Mouse (Mus musculus) brown adipose tissue, adult 24 weeks (tissue): Measurements from ENCODE around the gene Banp. TPM values are rescaled to one million over a fixed set of nuclear protein-coding genes. Genes with fewer than 3 reads are reported as not detected.

Source experiments
- H3K27ac ChIP-seq: fragments of 200-500 bp; replicated peaks from 2 replicates; pipeline ENCODE4 v1.5.1; 2012; ENCODE audit warnings: low read depth, mild to moderate bottlenecking, low read length
- H3K4me1 ChIP-seq: fragments of 200-500 bp; 2 replicates; pipeline ENCODE4 v1.6.1; 2012; ENCODE audit warnings: low read length, mixed read lengths; ENCODE audit not compliant: control insufficient read depth, insufficient read depth, insufficient read length
- H3K4me3 ChIP-seq: fragments of 200-500 bp; 2 replicates; pipeline ENCODE4 v1.5.1; 2012; ENCODE audit warnings: low read depth, mild to moderate bottlenecking, low read length, moderate library complexity; ENCODE audit not compliant: insufficient read depth
- polyA plus RNA-seq: library from polyadenylated mRNA; stranded (reverse); fragments of >200 nt; gene quantifications from 2 replicates; pipeline ENCODE4 v1.2.4, GENCODE M21; 2012; ENCODE audit not compliant: missing spikeins, insufficient read depth, insufficient read length

The Banp gene
- polyA plus RNA-seq, 1 experiment = 2.6 TPM

DNA sequence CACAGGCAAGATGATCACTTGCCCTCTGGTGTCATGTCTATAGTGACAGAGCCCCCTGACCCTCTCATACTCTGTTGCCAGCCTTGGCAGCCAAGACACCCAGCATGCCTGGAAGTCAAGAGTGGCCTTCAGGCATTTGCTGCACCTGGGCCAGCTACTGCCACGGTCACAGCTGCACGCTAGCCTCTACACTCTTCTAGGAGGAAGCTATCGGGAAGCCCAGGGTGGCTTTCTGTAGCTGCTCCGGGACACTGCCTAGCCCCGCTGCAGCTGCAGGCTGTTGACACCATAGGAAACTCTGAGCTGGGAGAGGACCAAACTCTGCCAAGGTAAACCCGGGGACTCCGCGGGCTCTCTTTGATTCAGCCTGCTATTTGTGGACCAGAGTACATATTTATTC lies 36.2 kb upstream of the Banp start:
- Histone ChIP-seq H3K4me1 (no peaks in the 10 kb centered on the region), H3K27ac (no peak overlapping the region), H3K4me3 (no peak overlapping the region)

GRCm38 (mm10) chr8:121919158-121919557 lies 30.4 kb upstream of the Banp start:
- H3K4me1 ChIP-seq = no peaks in the 10 kb centered on the region
- no peak overlapping the region for H3K4me3 ChIP-seq
- H3K27ac ChIP-seq = no peak overlapping the region

DNA sequence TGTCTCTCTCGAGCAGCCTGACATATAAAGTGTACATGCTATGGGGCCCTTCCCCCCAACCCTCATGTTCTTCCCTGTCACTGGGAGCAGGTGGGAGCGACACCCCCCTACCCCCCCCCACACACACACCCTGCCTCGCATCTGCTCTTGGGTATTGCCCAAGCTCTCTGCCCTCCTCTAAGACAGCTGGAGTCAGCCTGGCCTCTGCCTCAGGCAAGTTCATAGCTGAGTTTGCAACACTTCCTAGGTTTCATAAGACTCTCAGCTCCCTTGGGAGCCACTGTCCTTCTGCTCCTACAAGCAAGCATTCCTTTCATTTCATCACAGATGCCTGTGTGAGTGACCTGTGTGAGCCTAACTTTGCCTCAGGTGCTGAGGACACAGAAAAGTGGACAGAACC lies 29.8 kb upstream of the Banp start:
- H3K27ac ChIP-seq = no peak overlapping the region
- H3K4me1 ChIP-seq = no peaks in the 10 kb centered on the region

DNA sequence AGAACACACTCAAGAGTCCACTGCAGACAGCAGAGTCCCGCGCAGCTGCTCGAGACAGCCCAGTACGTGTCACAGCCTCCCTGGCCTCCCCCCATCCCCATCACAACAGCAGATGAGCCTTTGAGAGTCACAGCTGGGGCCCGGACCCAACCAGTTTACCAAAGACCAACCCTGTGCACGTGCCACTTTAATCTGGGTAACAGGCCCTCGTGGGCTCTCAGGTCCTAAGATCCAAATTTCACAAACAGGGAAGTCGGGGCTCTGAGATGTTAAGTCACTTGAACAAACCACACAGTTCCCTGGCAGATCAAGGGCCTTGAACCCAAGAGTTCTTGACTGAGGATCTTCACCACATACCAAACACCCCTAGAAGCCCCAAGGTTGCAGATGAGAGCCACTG lies 28.0 kb upstream of the Banp start:
- H3K4me3 ChIP-seq = no peak overlapping the region
- no peak overlapping the region for H3K27ac ChIP-seq
- no peaks in the 10 kb centered on the region for H3K4me1 ChIP-seq

More for the DNA sequence above, 29.8 kb upstream of the Banp start:
- no peak overlapping the region for H3K4me3 ChIP-seq

DNA sequence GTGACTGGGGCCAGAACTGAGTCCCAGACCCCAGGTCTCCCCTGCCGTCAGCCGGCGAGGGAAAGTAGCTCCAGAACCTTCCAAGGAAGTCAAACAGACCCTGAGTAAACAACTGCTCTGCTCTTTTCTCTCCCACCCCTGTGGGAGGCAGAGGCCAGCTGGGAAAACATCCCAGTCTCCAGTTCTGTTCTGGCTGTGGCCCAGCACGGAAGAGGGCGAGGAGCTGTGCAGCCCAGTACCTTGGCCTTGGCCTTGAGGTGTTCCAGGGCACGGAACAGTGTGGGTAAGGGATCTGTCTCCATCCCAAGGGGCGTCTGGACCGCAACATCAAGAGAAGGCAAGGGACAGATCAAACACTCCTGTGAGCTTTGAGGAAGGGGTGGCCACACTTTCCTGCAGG lies 27.4 kb upstream of the Banp start:
- H3K27ac ChIP-seq = no peak overlapping the region
- H3K4me3 ChIP-seq = no peak overlapping the region
- no peaks in the 10 kb centered on the region for H3K4me1 ChIP-seq

DNA sequence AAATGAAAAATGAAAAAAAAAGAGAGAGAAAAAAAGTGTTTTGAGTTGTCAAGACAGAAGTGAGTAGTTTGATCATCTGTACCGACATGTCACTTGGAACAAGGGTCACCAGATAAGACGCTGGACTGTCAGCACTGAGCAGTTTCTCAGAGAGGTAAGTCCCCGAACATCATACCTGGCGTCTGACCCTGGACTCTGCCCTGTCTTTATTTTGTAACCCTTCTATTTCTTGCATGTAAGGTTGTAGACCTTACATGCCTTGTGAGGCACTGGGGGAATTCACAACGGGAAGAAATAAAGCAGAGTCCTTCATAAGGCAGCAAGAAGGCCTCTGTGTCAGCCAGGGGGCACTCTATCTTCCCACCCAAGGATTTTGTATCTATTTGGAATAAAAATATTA lies 24.9 kb upstream of the Banp start:
- H3K4me3 ChIP-seq = no peak overlapping the region
- no peak overlapping the region for H3K27ac ChIP-seq
- no peaks in the 10 kb centered on the region for H3K4me1 ChIP-seq

GRCm38 (mm10) chr8:121925624-121926023 lies 23.9 kb upstream of the Banp start:
- Histone ChIP-seq H3K4me3 (no peak overlapping the region), H3K4me1 (no peaks in the 10 kb centered on the region), H3K27ac (no peak overlapping the region)

GRCm38 (mm10) chr8:121926266-121926665 lies 23.3 kb upstream of the Banp start:
- H3K4me1 ChIP-seq = no peaks in the 10 kb centered on the region
- H3K27ac ChIP-seq = no peak overlapping the region
- H3K4me3 ChIP-seq = no peak overlapping the region

DNA sequence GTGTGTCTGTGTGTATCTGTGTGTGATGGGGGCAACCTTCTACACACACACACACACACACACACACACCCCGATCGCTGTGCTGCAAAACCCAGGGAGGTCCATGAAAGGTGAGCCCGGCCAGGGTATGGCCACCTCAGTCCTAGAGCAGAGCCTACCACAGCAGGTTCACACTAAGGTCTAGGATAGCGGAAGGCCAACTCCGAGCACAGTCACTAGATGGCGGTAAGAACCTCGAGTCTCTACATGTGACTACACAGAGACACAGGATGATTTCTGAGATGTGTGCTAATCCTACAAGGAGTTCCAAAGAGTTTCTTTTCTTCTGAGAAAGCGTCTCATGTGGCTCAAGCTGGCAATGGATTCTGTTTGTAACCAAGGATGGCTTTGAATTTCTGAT lies 22.2 kb upstream of the Banp start:
- Histone ChIP-seq H3K4me1 (no peaks in the 10 kb centered on the region), H3K27ac (no peak overlapping the region), H3K4me3 (no peak overlapping the region)

DNA sequence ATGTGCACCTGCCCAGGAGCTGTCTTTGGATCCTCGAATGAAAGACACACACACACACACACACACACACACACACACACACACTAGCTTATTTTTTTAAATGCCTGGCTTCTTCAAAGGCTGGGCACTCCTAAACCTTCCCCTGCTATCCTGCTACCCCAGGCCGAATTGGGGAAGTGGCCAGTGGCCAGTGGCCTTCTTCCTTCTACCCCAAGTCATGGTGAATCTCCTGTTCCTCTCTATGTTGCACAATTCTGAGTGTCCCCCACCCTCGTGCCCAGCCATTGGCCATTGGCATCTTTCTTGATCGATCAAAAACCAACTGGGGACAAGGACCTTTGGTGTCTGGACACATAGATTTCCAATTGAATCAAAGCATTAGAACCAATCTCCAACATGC lies 19.5 kb upstream of the Banp start:
- Histone ChIP-seq H3K4me3 (no peak overlapping the region), H3K27ac (no peak overlapping the region), H3K4me1 (peaks cover 4% of the 10 kb centered on the region; the same call in 1 of the 2 replicates)

DNA sequence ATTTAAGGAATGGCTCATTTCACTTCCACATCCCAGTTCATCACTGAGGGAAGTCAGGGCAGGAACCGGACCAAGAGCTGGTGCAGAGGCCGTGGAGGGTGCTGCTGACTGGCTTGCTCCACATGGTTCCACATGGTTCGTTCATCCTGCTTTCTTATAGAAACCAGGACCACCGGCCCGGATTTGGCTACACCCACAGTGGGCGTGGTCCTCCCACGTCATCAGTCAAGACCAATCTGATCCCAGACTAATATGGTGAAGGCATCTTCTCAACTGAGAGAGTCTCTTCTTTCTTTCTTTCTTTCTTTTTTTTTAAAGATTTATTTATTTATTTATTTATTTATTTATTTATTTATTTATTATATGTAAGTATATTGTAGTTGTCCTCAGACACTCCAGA lies 18.0 kb upstream of the Banp start:
- Histone ChIP-seq H3K4me1 (peaks cover 4% of the 10 kb centered on the region; the same call in 1 of the 2 replicates), H3K4me3 (no peak overlapping the region), H3K27ac (no peak overlapping the region)

DNA sequence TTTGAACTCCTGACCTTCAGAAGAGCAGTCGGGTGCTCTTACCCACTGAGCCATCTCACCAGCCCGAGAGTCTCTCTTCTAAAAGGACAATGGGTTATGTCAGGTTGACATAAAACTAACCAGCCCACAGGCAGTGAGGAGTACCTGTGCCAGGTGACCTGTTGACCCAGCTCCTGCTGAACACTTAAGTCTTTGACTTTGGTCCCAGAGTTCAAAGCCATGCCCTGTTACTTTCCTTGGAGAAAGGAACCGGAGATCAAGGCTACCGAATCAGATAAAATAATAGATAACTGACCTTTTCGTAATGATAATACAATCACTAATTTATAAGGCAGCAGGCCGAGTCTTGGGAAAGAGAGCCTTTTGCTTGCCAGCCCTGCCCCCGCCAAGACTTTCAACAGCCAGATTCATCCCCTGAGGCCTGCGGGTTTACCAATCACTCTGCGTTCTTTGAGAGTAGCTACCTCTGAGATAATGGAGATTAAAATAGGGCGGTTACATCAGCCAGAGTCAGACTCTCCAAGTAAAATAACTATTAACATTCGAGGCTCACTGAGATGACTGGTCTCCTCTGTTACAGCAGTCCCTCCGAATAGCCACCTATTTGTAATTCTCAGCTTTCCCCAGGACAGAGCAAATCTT lies 17.4 kb upstream of the Banp start:
- Histone ChIP-seq H3K27ac (peak overlapping the region; percentile 31), H3K4me3 (no peak overlapping the region), H3K4me1 (peaks cover 4% of the 10 kb centered on the region; the same call in 1 of the 2 replicates)

GRCm38 (mm10) chr8:121932668-121933520 lies 16.7 kb upstream of the Banp start:
- no peak overlapping the region for H3K4me3 ChIP-seq
- peak overlapping the region; percentile 31 for H3K27ac ChIP-seq
- H3K4me1 ChIP-seq = peaks cover 4% of the 10 kb centered on the region; the same call in 1 of the 2 replicates

DNA sequence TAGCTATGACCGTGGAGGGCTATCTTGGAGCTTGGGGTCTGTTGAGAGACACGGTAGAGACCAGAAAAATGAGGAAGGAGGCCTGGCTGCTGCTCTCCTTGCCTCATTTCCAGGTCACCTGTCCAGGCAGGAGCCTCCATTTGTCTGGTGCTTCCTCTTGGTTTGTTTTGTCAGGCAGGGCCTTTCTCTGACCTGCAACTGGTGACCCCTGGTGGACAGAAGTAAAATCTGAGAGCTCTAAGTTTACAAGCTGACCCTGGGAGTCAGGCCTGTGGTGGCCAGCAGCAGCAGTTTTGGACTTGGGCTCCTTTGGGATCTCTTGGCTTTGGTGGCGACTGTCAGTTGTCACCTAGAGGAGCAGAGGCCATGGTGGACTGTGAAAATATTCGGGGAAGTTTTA lies 15.0 kb upstream of the Banp start:
- Histone ChIP-seq H3K4me1 (peaks cover 4% of the 10 kb centered on the region; the same call in 1 of the 2 replicates), H3K4me3 (no peak overlapping the region), H3K27ac (no peak overlapping the region)

DNA sequence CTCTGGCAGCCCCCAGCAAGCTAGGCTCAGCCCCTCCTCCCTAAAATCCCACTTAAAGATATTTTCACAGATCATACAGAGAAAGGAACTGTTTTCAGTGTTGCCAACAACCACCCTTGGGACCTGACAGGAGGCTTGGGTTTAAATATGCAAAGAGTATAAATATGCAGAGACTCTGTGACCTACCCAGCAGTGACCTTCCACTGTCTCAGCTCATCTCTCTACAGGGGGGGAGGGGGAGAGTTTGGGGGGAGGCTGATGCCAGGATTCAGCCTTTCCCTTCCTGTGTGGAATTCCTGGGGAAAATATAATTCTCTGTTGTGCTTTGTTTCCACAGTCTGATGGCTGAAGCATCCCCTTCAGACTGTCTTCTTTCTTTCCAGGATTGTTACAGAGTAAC lies 14.6 kb upstream of the Banp start:
- Histone ChIP-seq H3K27ac (no peak overlapping the region), H3K4me1 (peaks cover 4% of the 10 kb centered on the region; the same call in 1 of the 2 replicates)

More for the DNA sequence above, 14.6 kb upstream of the Banp start:
- no peak overlapping the region for H3K4me3 ChIP-seq
